20 mouse cellular contexts compared by ENCODE assay signal in genomic region chr11:65030201-65030600, GRCm38 (mm10).
"Had no signal": no experiment of that assay in that cellular context is flagged by ENCODE, and none has a peak within 500 bp of the region (broad histone marks: within the 10 kb centered on the region; RNA-seq: fewer than 3 reads in every experiment).

No protein-coding gene starts in this region.

- H3K4me1 ChIP-seq: limb, embryonic 12.5 days; limb, embryonic 15.5 days; midbrain, embryonic 12.5 days; midbrain, embryonic 15.5 days; neural tube, embryonic 13.5 days; stomach, embryonic 15.5 days had no signal

- H3K9me3 ChIP-seq: limb, embryonic 12.5 days; limb, embryonic 15.5 days; midbrain, embryonic 12.5 days; midbrain, embryonic 15.5 days; neural tube, embryonic 13.5 days; stomach, embryonic 15.5 days had no signal

- H3K9ac ChIP-seq: hindbrain, embryonic 14.5 days; limb, embryonic 12.5 days; limb, embryonic 15.5 days; liver, embryonic 14.5 days; liver, postnatal 0 days; lung, embryonic 14.5 days; midbrain, embryonic 12.5 days; midbrain, embryonic 15.5 days; neural tube, embryonic 13.5 days; stomach, embryonic 15.5 days had no signal

- H3K36me3 ChIP-seq: limb, embryonic 12.5 days; limb, embryonic 15.5 days; midbrain, embryonic 12.5 days; stomach, embryonic 15.5 days had no signal

- DNase-seq: left cerebral cortex, postnatal 4 days; liver, postnatal 0 days; lung, embryonic 14.5 days; retina, postnatal 1 day; right cerebral cortex, postnatal 25 days; spleen, adult 18-20 months; thymus, postnatal 25 days had no signal

- H3K4me2 ChIP-seq: hindbrain, embryonic 14.5 days; limb, embryonic 12.5 days; limb, embryonic 15.5 days; liver, embryonic 11.5 days; lung, embryonic 14.5 days; midbrain, embryonic 12.5 days; midbrain, embryonic 15.5 days; neural tube, embryonic 13.5 days; stomach, embryonic 15.5 days had no signal

- H3K4me3 ChIP-seq: limb, embryonic 12.5 days; limb, embryonic 15.5 days; midbrain, embryonic 12.5 days; midbrain, embryonic 15.5 days; neural tube, embryonic 13.5 days; stomach, embryonic 15.5 days had no signal

- H3K27ac ChIP-seq: hindbrain, embryonic 14.5 days; hindbrain, postnatal 0 days; kidney, postnatal 0 days; limb, embryonic 12.5 days; limb, embryonic 15.5 days; liver, embryonic 14.5 days; macrophage; midbrain, embryonic 12.5 days; midbrain, embryonic 15.5 days; neural tube, embryonic 13.5 days; stomach, embryonic 15.5 days had no signal

- ATAC-seq: hindbrain, postnatal 0 days; inflammation-experienced regulatory T-cells, adult 6 months; liver, postnatal 0 days; midbrain, embryonic 15.5 days had no signal

- H3K27me3 ChIP-seq: limb, embryonic 12.5 days; limb, embryonic 15.5 days; midbrain, embryonic 12.5 days; midbrain, embryonic 15.5 days; neural tube, embryonic 13.5 days; stomach, embryonic 15.5 days had no signal
